Mouse (Mus musculus): ENCODE measurements at regions not wholly inside any gene's neighbourhood (a gene's known extent, or its start where the extent isn't known, plus 50 kb on each side); places are given as distances from the start of the nearest gene placed in this dataset.

GRCm38 (mm10) chr7:88954978-88955377 is 449.0 kb downstream of the Tmem135 start:
- no peak for DNase-seq (ENCODE audit: low read depth)

GRCm38 (mm10) chr7:88945338-88945737 is 458.7 kb downstream of the Tmem135 start:
- no peak for DNase-seq (ENCODE audit: low read depth)

- no peak for DNase-seq (ENCODE audit: low read depth)
These were observed 459.1 kb downstream of the Tmem135 start for GRCm38 (mm10) chr7:88944936-88945335.

GRCm38 (mm10) chr7:88941246-88941910 is 462.6 kb downstream of the Tmem135 start:
- no peak for DNase-seq (ENCODE audit: low read depth)

- DNase-seq (ENCODE audit: low read depth): no peak
These were observed 463.8 kb downstream of the Tmem135 start for GRCm38 (mm10) chr7:88940196-88940595.

GRCm38 (mm10) chr7:88928245-88928795 is 475.7 kb downstream of the Tmem135 start:
- no peak for DNase-seq (ENCODE audit: low read depth)
